Mouse (Mus musculus) kidney, adult 2 months (tissue): ENCODE measurements around the gene Trib3.

Source experiments
- CTCF ChIP-seq: fragments of 200-500 bp; conservative IDR thresholded peaks from 2 replicates; pipeline ENCODE4 v1.5.1; 2011; ENCODE audit warnings: low read depth, mild to moderate bottlenecking, control low read depth, low read length, moderate library complexity, mixed read lengths; ENCODE audit not compliant: insufficient read depth, insufficient read length
- POLR2A ChIP-seq: fragments of 200-500 bp; IDR thresholded peaks from one replicate; pipeline ENCODE4 v1.6.1; 2011; ENCODE audit warnings: low read depth, low read length, control low read depth

DNA sequence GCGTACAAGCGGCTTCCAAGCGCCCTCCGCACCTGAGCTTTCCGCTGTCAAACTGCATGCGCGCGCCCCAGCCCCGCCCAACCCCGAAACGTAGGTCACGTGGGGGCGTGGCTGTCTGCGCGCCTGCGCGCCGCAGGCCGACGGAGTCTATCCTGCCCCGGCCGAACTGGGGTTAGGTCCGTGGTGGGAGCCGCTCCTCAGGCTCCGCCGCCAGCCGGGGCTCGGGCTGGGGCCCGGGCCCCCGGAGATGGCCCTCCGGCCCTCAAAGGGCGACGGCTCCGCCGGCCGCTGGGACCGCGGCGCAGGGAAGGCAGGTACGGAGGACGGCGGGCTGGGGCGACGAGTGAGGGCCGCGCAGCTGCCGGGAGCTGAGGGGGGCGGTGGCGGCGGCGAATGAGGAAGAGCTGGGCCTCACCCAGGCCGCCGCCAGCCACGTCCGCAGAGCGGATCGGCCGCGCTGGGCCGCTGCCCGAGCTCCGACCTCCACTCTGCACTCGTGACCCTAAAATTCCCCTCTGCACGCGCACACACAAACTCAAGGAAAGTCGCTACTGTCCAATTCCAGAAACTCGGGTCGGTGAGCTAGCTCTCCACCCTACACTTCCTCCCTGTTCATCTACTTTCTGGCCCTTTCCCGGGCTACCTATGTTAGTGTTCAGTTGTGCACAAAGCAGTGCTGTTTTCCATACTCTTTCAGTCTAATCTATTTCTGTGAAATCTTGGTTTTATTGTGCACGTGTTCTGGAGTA, 49.9 kb downstream of the Trib3 start, which contains the start of gene Tbc1d20:
- TF ChIP-seq POLR2A (peak; percentile 55), CTCF (no peak)
